Mouse (Mus musculus) bone marrow, adult 2 months (tissue): ENCODE results near the gene Spag6l.

Source experiments
- CTCF ChIP-seq: fragments of 200-500 bp; IDR thresholded peaks from 2 replicates; pipeline ENCODE4 v1.5.1; 2011; ENCODE audit warnings: low read length, control low read depth; ENCODE audit not compliant: control insufficient read depth, insufficient read depth
- POLR2A ChIP-seq: fragments of 200-500 bp; IDR thresholded peaks from 2 replicates; pipeline ENCODE4 v1.6.1; 2011; ENCODE audit warnings: low read depth, mild to moderate bottlenecking, control low read depth, low read length, borderline replicate concordance; ENCODE audit not compliant: control insufficient read depth

- no peak for TF ChIP-seq CTCF
- TF ChIP-seq POLR2A, result no peak
These were observed 19.9 kb upstream of the Spag6l start for GRCm38 (mm10) chr16:16849196-16849595.
